Mouse (Mus musculus): ENCODE measurements around the gene Kcnq2. TPM values are rescaled to one million over a fixed set of nuclear protein-coding genes. Genes with fewer than 3 reads are reported as not detected.

Kcnq2 gene
- total and polyA plus RNA-seq, 2 experiments from 2014 or later: 40.6 to 134 TPM

DNA sequence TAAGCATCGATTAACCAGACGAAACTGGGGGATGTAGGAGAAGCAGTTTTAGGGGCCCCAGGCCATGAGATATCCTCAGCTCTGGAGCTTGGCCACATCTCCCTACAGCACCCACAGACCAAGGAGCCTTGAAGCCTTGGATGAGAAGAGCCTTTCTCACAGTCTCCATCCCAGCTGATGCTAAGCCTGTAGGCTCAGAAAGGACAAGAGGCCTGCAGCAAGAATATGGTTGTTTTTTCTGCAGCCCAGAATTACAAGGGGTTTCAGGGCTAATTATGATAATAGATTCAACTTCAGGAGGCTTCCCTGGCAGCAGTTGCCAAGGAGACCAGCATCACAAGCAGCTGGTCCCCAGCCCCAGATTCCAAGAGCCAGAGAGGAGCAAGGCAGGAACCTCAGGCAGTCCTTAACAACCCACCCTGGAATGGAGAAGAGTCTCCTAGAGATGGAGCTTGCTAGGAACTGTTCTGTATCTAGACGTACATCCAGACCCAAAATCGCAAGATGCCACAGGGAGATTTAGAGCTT lies 14.1 kb downstream of the Kcnq2 start:
- Histone ChIP-seq H3K36me3 (ENCODE audit: insufficient read depth, low read length) (no peaks in the 10 kb centered on the region), H3K27ac (ENCODE audit: low read depth, low read length) (peak overlapping the region; percentile 68), H3K9me3 (ENCODE audit: low read length) (no peaks in the 10 kb centered on the region), H3K4me3 (ENCODE audit: low read depth, low read length) (no peak overlapping the region), H3K27me3 (ENCODE audit: insufficient read depth, low read length) (no peaks in the 10 kb centered on the region), H3K4me1 (ENCODE audit: insufficient read depth, low read length) (peaks cover 25% of the 10 kb centered on the region), H3K9ac (replicated peaks; ENCODE audit: low read length, poor library complexity, severe bottlenecking) (no peak overlapping the region), H3K4me2 (ENCODE audit: low read depth, low read length, poor library complexity, severe bottlenecking) (0 out of 2 replicates have a peak overlapping the region, but pooled peaks have one; percentile 12)
- ATAC-seq (ENCODE audit: low FRiP score) (peak; percentile 40; the same call in 1 of the 2 replicates), DNase-seq (ENCODE audit: low spot score) (peak; percentile 63)
- no peak for TF ChIP-seq CTCF (IDR thresholded peaks at IDR 0.05)
- 36% methylated on average over 4 of the region's 4 CpGs for WGBS

DNA sequence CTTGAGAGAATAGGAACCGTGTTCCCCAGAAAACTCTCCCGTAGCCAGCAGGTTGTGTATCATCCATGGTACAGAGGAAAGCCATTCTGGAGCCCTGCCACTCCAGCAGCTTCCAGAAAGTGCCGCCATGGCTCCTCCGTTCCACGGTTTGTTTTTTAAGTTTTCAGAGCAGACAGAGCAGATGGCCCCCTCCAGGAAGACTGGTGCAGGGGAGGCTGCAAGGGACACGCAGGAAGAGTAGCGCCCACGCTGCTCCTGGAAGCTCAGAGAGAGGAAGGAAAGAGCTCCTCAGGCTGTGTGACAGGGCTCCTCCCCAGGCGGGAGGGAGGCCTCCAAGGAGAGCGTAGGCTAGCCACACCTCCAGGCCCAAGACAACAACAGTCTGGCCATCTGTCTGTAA lies 15.1 kb downstream of the Kcnq2 start:
- Histone ChIP-seq H3K4me3 (ENCODE audit: low read depth, low read length) (no peak overlapping the region), H3K4me2 (ENCODE audit: low read depth, low read length, poor library complexity, severe bottlenecking) (no peak overlapping the region), H3K27ac (ENCODE audit: low read depth, low read length) (peak overlapping the region; percentile 68), H3K4me1 (ENCODE audit: insufficient read depth, low read length) (peaks cover 25% of the 10 kb centered on the region), H3K36me3 (ENCODE audit: insufficient read depth, low read length) (no peaks in the 10 kb centered on the region), H3K9ac (replicated peaks; ENCODE audit: low read length, poor library complexity, severe bottlenecking) (no peak overlapping the region), H3K9me3 (ENCODE audit: low read length) (no peaks in the 10 kb centered on the region), H3K27me3 (ENCODE audit: insufficient read depth, low read length) (no peaks in the 10 kb centered on the region)
- DNase-seq (ENCODE audit: low spot score): no peak
- no peak for ATAC-seq (ENCODE audit: low FRiP score)
- 32% methylated on average over 10 of the region's 10 CpGs for WGBS
- no peak for TF ChIP-seq CTCF (IDR thresholded peaks at IDR 0.05)

DNA sequence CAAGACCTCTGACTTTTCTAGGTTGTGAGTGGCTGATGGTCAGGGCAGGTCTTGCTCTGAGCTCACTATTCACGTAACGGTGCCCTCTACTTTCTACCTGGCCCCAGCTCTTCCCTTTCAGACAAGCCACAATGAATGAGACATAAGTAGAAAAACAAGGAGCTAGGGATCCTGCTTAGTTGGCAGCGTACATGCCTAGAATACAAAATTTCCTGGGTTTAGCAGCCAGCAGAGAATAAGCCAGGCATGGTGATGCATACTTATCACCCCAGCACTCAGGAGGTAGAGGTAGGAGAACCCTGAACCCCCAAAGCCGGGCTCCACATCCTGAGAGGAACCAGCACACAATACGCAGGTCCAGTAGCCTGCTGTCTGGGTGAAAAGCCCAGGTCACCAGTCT lies 18.7 kb downstream of the Kcnq2 start:
- no peak for TF ChIP-seq CTCF (IDR thresholded peaks at IDR 0.05)
- peaks cover 7% of the 10 kb centered on the region for H3K36me3 ChIP-seq (ENCODE audit: insufficient read depth, low read length)
- peak overlapping the region; percentile 59; the same call in 1 of the 2 replicates for H3K27ac ChIP-seq (ENCODE audit: low read depth, low read length)
- peaks cover 23% of the 10 kb centered on the region for H3K4me1 ChIP-seq (ENCODE audit: insufficient read depth, low read length)
- DNase-seq (ENCODE audit: low spot score) (peak; percentile 40), ATAC-seq (ENCODE audit: low FRiP score) (no peak)
- 59% methylated on average over 5 of the region's 5 CpGs for WGBS
- H3K9ac ChIP-seq (replicated peaks; ENCODE audit: low read length, poor library complexity, severe bottlenecking): no peak overlapping the region
- no peak overlapping the region for H3K4me2 ChIP-seq (ENCODE audit: low read depth, low read length, poor library complexity, severe bottlenecking)
- no peaks in the 10 kb centered on the region for H3K9me3 ChIP-seq (ENCODE audit: low read length)
- no peak overlapping the region for H3K4me3 ChIP-seq (ENCODE audit: low read depth, low read length)
- H3K27me3 ChIP-seq (ENCODE audit: insufficient read depth, low read length): no peaks in the 10 kb centered on the region

DNA sequence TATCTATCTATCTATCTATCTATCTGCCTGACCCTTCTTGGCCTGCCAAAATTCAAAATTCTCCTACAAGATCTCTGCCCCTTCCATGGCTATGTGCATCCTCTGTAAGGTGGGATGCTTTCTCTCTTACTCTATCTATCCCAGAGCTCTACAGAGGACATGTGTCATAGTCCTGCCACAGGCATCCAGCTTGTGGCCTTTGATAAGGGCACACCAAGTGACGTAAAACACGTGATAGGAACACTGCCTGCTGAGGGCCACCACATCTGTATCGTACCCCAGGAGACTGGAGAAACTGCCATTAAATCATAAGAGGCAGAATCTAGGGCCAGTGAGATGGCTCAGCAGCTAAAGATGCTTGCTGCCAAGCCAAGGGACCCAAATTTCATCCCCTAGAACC lies 19.7 kb downstream of the Kcnq2 start:
- Histone ChIP-seq H3K4me1 (ENCODE audit: insufficient read depth, low read length) (peaks cover 12% of the 10 kb centered on the region), H3K9ac (replicated peaks; ENCODE audit: low read length, poor library complexity, severe bottlenecking) (no peak overlapping the region), H3K4me2 (ENCODE audit: low read depth, low read length, poor library complexity, severe bottlenecking) (no peak overlapping the region), H3K9me3 (ENCODE audit: low read length) (no peaks in the 10 kb centered on the region), H3K36me3 (ENCODE audit: insufficient read depth, low read length) (peaks cover 7% of the 10 kb centered on the region), H3K27me3 (ENCODE audit: insufficient read depth, low read length) (no peaks in the 10 kb centered on the region), H3K4me3 (ENCODE audit: low read depth, low read length) (no peak overlapping the region), H3K27ac (ENCODE audit: low read depth, low read length) (no peak overlapping the region)
- 78% methylated on average over 3 of the region's 3 CpGs for WGBS
- no peak for ATAC-seq (ENCODE audit: low FRiP score)
- TF ChIP-seq CTCF (IDR thresholded peaks at IDR 0.05): no peak
- DNase-seq (ENCODE audit: low spot score): no peak

DNA sequence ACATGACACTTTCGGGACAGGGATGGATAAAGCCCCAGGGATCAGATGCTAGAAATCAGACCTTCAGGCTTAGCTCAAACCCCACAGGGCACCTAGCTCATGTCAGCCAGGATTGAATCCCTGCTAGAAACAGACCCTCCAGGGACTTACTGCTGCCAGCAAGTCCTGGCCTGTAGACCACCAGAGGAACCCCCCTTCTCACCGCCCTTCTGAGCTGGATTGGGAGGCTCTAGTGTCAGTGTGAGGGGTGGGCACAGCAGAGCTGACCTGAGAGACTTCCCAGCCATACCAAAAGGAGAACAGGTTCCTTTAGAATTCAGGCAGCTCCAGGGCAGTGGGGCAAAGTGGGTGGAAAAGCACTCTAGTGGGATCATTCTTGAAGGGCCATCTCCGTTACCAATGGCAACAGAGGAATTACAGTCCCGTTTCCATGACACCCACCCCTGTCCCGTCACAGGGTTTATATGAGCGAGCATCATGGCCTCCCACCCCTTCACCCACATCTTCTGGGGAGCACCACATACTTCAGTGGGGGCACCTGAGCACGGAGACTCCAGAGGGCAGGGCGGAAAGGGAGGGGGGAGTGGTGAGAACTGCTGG lies 21.2 kb downstream of the Kcnq2 start:
- no peak overlapping the region for H3K4me2 ChIP-seq (ENCODE audit: low read depth, low read length, poor library complexity, severe bottlenecking)
- TF ChIP-seq CTCF (IDR thresholded peaks at IDR 0.05): no peak
- H3K27me3 ChIP-seq (ENCODE audit: insufficient read depth, low read length): no peaks in the 10 kb centered on the region
- 39% methylated on average over 8 of the region's 8 CpGs for WGBS
- no peaks in the 10 kb centered on the region for H3K9me3 ChIP-seq (ENCODE audit: low read length)
- DNase-seq (ENCODE audit: low spot score) (no peak), ATAC-seq (ENCODE audit: low FRiP score) (no peak)
- peaks cover 20% of the 10 kb centered on the region for H3K36me3 ChIP-seq (ENCODE audit: insufficient read depth, low read length)
- H3K9ac ChIP-seq (replicated peaks; ENCODE audit: low read length, poor library complexity, severe bottlenecking): peak overlapping the region; percentile 13; the same call in 1 of the 2 replicates
- H3K4me3 ChIP-seq (ENCODE audit: low read depth, low read length): no peak overlapping the region
- peaks cover 6% of the 10 kb centered on the region for H3K4me1 ChIP-seq (ENCODE audit: insufficient read depth, low read length)
- no peak overlapping the region for H3K27ac ChIP-seq (ENCODE audit: low read depth, low read length)

DNA sequence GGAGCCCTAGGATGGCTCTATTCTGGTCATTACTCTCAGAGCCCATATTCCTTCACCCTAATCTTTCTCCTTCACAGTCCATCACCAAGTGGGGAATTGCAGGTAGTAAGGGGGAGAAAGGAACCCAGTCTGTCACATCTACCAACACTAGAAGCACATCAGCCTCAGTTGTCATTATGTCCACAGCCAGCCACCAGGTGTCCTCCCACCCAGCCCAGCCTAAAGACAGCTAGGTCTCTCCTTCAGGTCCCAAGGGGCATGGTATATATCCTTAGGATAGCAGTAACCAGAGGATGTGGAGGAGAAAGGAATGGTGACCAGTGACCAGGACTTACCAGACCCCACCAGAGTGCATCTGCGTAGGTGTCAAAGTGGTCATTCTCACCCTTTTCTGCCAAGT lies 23.4 kb downstream of the Kcnq2 start:
- TF ChIP-seq CTCF (IDR thresholded peaks at IDR 0.05): peak; percentile 42
- H3K9ac ChIP-seq (replicated peaks; ENCODE audit: low read length, poor library complexity, severe bottlenecking): no peak overlapping the region
- WGBS: 100% methylated on average over 1 of the region's 1 CpGs
- ATAC-seq (ENCODE audit: low FRiP score) (no peak), DNase-seq (ENCODE audit: low spot score) (no peak)
- peaks cover 3% of the 10 kb centered on the region; the same call in 1 of the 2 replicates for H3K4me1 ChIP-seq (ENCODE audit: insufficient read depth, low read length)
- no peaks in the 10 kb centered on the region for H3K9me3 ChIP-seq (ENCODE audit: low read length)
- no peak overlapping the region for H3K4me2 ChIP-seq (ENCODE audit: low read depth, low read length, poor library complexity, severe bottlenecking)
- H3K36me3 ChIP-seq (ENCODE audit: insufficient read depth, low read length): peaks cover 24% of the 10 kb centered on the region
- H3K27me3 ChIP-seq (ENCODE audit: insufficient read depth, low read length): no peaks in the 10 kb centered on the region
- no peak overlapping the region for H3K4me3 ChIP-seq (ENCODE audit: low read depth, low read length)
- H3K27ac ChIP-seq (ENCODE audit: low read depth, low read length): no peak overlapping the region

All from midbrain, postnatal 0 days (tissue).